ENCODE assay signal across 19 mouse cellular contexts in the genomic region with DNA sequence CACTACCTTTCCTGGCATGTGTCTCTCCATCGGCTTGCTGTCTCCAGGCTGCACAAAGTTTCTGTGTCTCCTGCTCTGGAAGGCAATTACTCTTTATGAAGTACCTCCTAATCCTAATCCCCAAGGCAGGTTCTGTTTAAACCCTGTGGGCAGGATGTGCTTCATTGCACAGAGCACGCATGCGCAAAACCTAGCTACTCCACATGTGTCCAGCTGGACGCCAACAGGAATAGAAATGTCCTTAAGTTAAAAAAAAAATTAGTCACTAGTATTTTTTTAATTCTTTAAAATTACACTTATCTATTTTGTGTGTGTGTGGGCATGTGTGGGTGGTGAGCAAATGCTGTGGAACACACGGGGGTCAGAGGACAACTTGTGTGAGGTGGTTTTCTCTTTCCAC. TPM values are rescaled to one million over a fixed set of nuclear protein-coding genes. Genes with fewer than 3 reads are reported as not detected.
DNase-seq lines count a peak whose midpoint lies in the region; ATAC-seq lines count a peak whose summit lies in the region.
"Had no signal": no experiment of that assay in that cellular context is flagged by ENCODE, and none has a peak within 500 bp of the region (broad histone marks: within the 10 kb centered on the region; RNA-seq: fewer than 3 reads in every experiment).

No protein-coding gene starts in this region.

- DNase-seq in lung, postnatal 4 days, result no peak
- no peak for DNase-seq in embryonic facial prominence, embryonic 14.5 days (ENCODE audit: low spot score)
- DNase-seq in gastrocnemius, postnatal 14 days, result no peak
- DNase-seq: adrenal gland, postnatal 25 days; cerebellum, adult 11 months; gastrocnemius, postnatal 10 days; midbrain, embryonic 14.5 days; thymus, adult 2 months had no signal

- no peak overlapping the region for H3K4me3 ChIP-seq in intestine, embryonic 16.5 days (ENCODE audit: low read length)
- no peak overlapping the region for H3K4me3 ChIP-seq in intestine, embryonic 15.5 days (replicated peaks)
- no peak overlapping the region for H3K4me3 ChIP-seq in lung, embryonic 16.5 days (ENCODE audit: low read length)
- H3K4me3 ChIP-seq in embryonic facial prominence, embryonic 14.5 days (ENCODE audit: low read depth, low read length), result no peak overlapping the region
- H3K4me3 ChIP-seq in forebrain, embryonic 16.5 days (replicated peaks; ENCODE audit: low read length), result no peak overlapping the region
- H3K4me3 ChIP-seq: forebrain, embryonic 12.5 days; hindbrain, embryonic 12.5 days; limb, embryonic 13.5 days; lung, embryonic 15.5 days; neural tube, embryonic 13.5 days had no signal

- H3K4me2 ChIP-seq in intestine, embryonic 16.5 days (ENCODE audit: low read depth, low read length), result no peak overlapping the region
- no peak overlapping the region for H3K4me2 ChIP-seq in intestine, embryonic 15.5 days (replicated peaks)
- no peak overlapping the region for H3K4me2 ChIP-seq in lung, embryonic 16.5 days (ENCODE audit: low read depth, low read length)
- no peak overlapping the region for H3K4me2 ChIP-seq in embryonic facial prominence, embryonic 14.5 days (ENCODE audit: low read depth, low read length)
- no peak overlapping the region for H3K4me2 ChIP-seq in forebrain, embryonic 16.5 days (ENCODE audit: low read length)
- H3K4me2 ChIP-seq: forebrain, embryonic 12.5 days; hindbrain, embryonic 12.5 days; limb, embryonic 13.5 days; lung, embryonic 15.5 days; neural tube, embryonic 13.5 days had no signal

- WGBS in intestine, embryonic 16.5 days, result 62% methylated on average over 5 of the region's 5 CpGs
- 58% methylated on average over 5 of the region's 5 CpGs for WGBS in intestine, embryonic 15.5 days
- 62% methylated on average over 5 of the region's 5 CpGs for WGBS in lung, embryonic 16.5 days
- 77% methylated on average over 5 of the region's 5 CpGs for WGBS in embryonic facial prominence, embryonic 14.5 days
- 86% methylated on average over 5 of the region's 5 CpGs for whole genome bisulfite sequencing in forebrain, embryonic 16.5 days

- H3K36me3 ChIP-seq in intestine, embryonic 16.5 days (ENCODE audit: control insufficient read depth, insufficient read depth, low read length), result no peaks in the 10 kb centered on the region
- H3K36me3 ChIP-seq in intestine, embryonic 15.5 days, result no peaks in the 10 kb centered on the region
- no peaks in the 10 kb centered on the region for H3K36me3 ChIP-seq in lung, embryonic 16.5 days (ENCODE audit: control insufficient read depth, insufficient read depth, low read length)
- H3K36me3 ChIP-seq in embryonic facial prominence, embryonic 14.5 days (ENCODE audit: control insufficient read depth, insufficient read depth, low read length), result no peaks in the 10 kb centered on the region
- no peaks in the 10 kb centered on the region for H3K36me3 ChIP-seq in forebrain, embryonic 16.5 days (ENCODE audit: control insufficient read depth, insufficient read depth)
- H3K36me3 ChIP-seq: forebrain, embryonic 12.5 days; G1E; hindbrain, embryonic 12.5 days; limb, embryonic 13.5 days; lung, embryonic 15.5 days; neural tube, embryonic 13.5 days had no signal

- 0 out of 2 replicates have a peak, but pooled peaks cover 4% of the 10 kb centered on the region for H3K9me3 ChIP-seq in intestine, embryonic 16.5 days (ENCODE audit: control insufficient read depth, low read length)
- 0 out of 2 replicates have a peak, but pooled peaks cover 3% of the 10 kb centered on the region for H3K9me3 ChIP-seq in intestine, embryonic 15.5 days
- no peaks in the 10 kb centered on the region for H3K9me3 ChIP-seq in lung, embryonic 16.5 days (ENCODE audit: control insufficient read depth, low read length)
- H3K9me3 ChIP-seq in embryonic facial prominence, embryonic 14.5 days (ENCODE audit: control insufficient read depth, low read length), result peaks cover 4% of the 10 kb centered on the region; the same call in 1 of the 2 replicates
- H3K9me3 ChIP-seq in forebrain, embryonic 16.5 days (ENCODE audit: control insufficient read depth, low read length), result 0 out of 2 replicates have a peak, but pooled peaks cover 3% of the 10 kb centered on the region
- H3K9me3 ChIP-seq: hindbrain, embryonic 12.5 days; lung, embryonic 15.5 days; neural tube, embryonic 13.5 days had no signal

- intact Hi-C loops in gastrocnemius, postnatal 14 days (cut with DNase I; ENCODE audit: low total_unique reads), result no loop called here

- H3K27me3 ChIP-seq in intestine, embryonic 16.5 days (replicated peaks; ENCODE audit: control insufficient read depth, insufficient read depth, low read length), result no peaks in the 10 kb centered on the region
- H3K27me3 ChIP-seq in intestine, embryonic 15.5 days (replicated peaks), result no peaks in the 10 kb centered on the region
- H3K27me3 ChIP-seq in lung, embryonic 16.5 days (ENCODE audit: control insufficient read depth, insufficient read depth, low read depth, low read length), result no peaks in the 10 kb centered on the region
- H3K27me3 ChIP-seq in embryonic facial prominence, embryonic 14.5 days (replicated peaks; ENCODE audit: control insufficient read depth, insufficient read depth, low read length), result no peaks in the 10 kb centered on the region
- H3K27me3 ChIP-seq in forebrain, embryonic 16.5 days (replicated peaks; ENCODE audit: control insufficient read depth, insufficient read depth, low read length), result no peaks in the 10 kb centered on the region
- H3K27me3 ChIP-seq: forebrain, embryonic 12.5 days; hindbrain, embryonic 12.5 days; limb, embryonic 13.5 days; lung, embryonic 15.5 days; neural tube, embryonic 13.5 days had no signal

- no peak for ATAC-seq in intestine, embryonic 16.5 days
- ATAC-seq in intestine, embryonic 15.5 days, result no peak
- ATAC-seq in lung, embryonic 16.5 days (ENCODE audit: low read depth), result no peak
- no peak for ATAC-seq in embryonic facial prominence, embryonic 14.5 days (ENCODE audit: low read depth)
- ATAC-seq in forebrain, embryonic 16.5 days, result no peak

- H3K9ac ChIP-seq in intestine, embryonic 16.5 days (ENCODE audit: low read depth, low read length), result peak overlapping the region; percentile 0; the same call in 1 of the 2 replicates
- no peak overlapping the region for H3K9ac ChIP-seq in intestine, embryonic 15.5 days
- no peak overlapping the region; the same call in 1 of the 2 replicates for H3K9ac ChIP-seq in lung, embryonic 16.5 days (ENCODE audit: low read length)
- no peak overlapping the region for H3K9ac ChIP-seq in embryonic facial prominence, embryonic 14.5 days (ENCODE audit: low read depth, low read length)
- H3K9ac ChIP-seq in forebrain, embryonic 16.5 days (replicated peaks; ENCODE audit: low read depth, low read length), result no peak overlapping the region
- H3K9ac ChIP-seq: forebrain, embryonic 12.5 days; hindbrain, embryonic 12.5 days; limb, embryonic 13.5 days; liver, embryonic 14.5 days; lung, embryonic 15.5 days; neural tube, embryonic 13.5 days had no signal

- H3K27ac ChIP-seq in intestine, embryonic 16.5 days (ENCODE audit: low read length), result no peak overlapping the region
- H3K27ac ChIP-seq in intestine, embryonic 15.5 days, result no peak overlapping the region
- peak overlapping the region; percentile 67; the same call in 1 of the 2 replicates for H3K27ac ChIP-seq in lung, embryonic 16.5 days (ENCODE audit: low read length)
- 0 out of 2 replicates have a peak overlapping the region, but pooled peaks have one; percentile 63 for H3K27ac ChIP-seq in embryonic facial prominence, embryonic 14.5 days (replicated peaks; ENCODE audit: low read depth, low read length)
- H3K27ac ChIP-seq in forebrain, embryonic 16.5 days (ENCODE audit: low read length), result no peak overlapping the region
- H3K27ac ChIP-seq: forebrain, embryonic 12.5 days; hindbrain, embryonic 12.5 days; limb, embryonic 13.5 days; liver, embryonic 14.5 days; neural tube, embryonic 13.5 days had no signal

- H3K4me1 ChIP-seq in intestine, embryonic 16.5 days (ENCODE audit: control insufficient read depth, insufficient read depth, low read length), result peaks cover 9% of the 10 kb centered on the region
- H3K4me1 ChIP-seq in intestine, embryonic 15.5 days (replicated peaks), result peaks cover 10% of the 10 kb centered on the region
- peaks cover 16% of the 10 kb centered on the region for H3K4me1 ChIP-seq in lung, embryonic 16.5 days (replicated peaks; ENCODE audit: control insufficient read depth, insufficient read depth, low read length)
- peaks cover 4% of the 10 kb centered on the region; the same call in 1 of the 2 replicates for H3K4me1 ChIP-seq in embryonic facial prominence, embryonic 14.5 days (ENCODE audit: control insufficient read depth, insufficient read depth, low read length)
- H3K4me1 ChIP-seq in forebrain, embryonic 16.5 days (replicated peaks; ENCODE audit: control insufficient read depth, insufficient read depth, low read length), result no peaks in the 10 kb centered on the region
- H3K4me1 ChIP-seq: forebrain, embryonic 12.5 days had no signal

RNA-seq across cellular contexts. Expression of a gene that starts 10.8 kb away (rescaled TPM):
- 448 and 454 TPM in 2 replicates for polyA plus RNA-seq in intestine, embryonic 16.5 days (2015; fragmentation: Nextera tagmentation; extraction: Ambion mirVana)
- polyA plus RNA-seq in intestine, embryonic 15.5 days (2015; fragmentation: Nextera tagmentation; extraction: Ambion mirVana), result 474 and 475 TPM in 2 replicates
- 523 and 564 TPM in 2 replicates for polyA plus RNA-seq in lung, embryonic 16.5 days (2015; fragmentation: Nextera tagmentation; extraction: Ambion mirVana)
- polyA plus RNA-seq in embryonic facial prominence, embryonic 14.5 days (2014; fragmentation: Nextera tagmentation; extraction: Ambion mirVana), result 716 and 779 TPM in 2 replicates
- 100 to 1,000 TPM; 221 to 244 TPM for total RNA-seq in gastrocnemius, postnatal 14 days (2021)
- 611 and 637 TPM in 2 replicates for polyA plus RNA-seq in forebrain, embryonic 16.5 days (2015; fragmentation: Nextera tagmentation; extraction: Ambion mirVana)

Comparison
In these comparisons a context has a peak if more than half of its experiments do, and no peak if none do; other contexts are left out.
1. H3K27ac ChIP-seq: peak in lung, embryonic 16.5 days (single experiment) and embryonic facial prominence, embryonic 14.5 days (single experiment); none in intestine, embryonic 16.5 days (single experiment), intestine, embryonic 15.5 days (single experiment) and forebrain, embryonic 16.5 days (single experiment).